Mouse (Mus musculus) CH12.LX (cell line): ENCODE data around the gene Tnpo2.

ENCODE experiments used
- CTCF ChIP-seq, 2 experiments: IDR thresholded peaks in 1 of 2; conservative IDR thresholded peaks in 1 of 2; 2 replicates each; pipeline ENCODE4 v1.5.1; 2011 to 2012; ENCODE audit warnings: low read depth in 2 of 2, low read length in 2 of 2, improper control_type of control experiment in 1 of 2, inconsistent platforms in 1 of 2, mild to moderate bottlenecking in 1 of 2, moderate library complexity in 1 of 2
- EP300 ChIP-seq: IDR thresholded peaks from 2 replicates; pipeline ENCODE4 v1.6.1; 2011; ENCODE audit warnings: low read length, improper control_type of control experiment
- JUN ChIP-seq: IDR thresholded peaks from 2 replicates; pipeline ENCODE4 v1.6.1; 2011; ENCODE audit warnings: low read depth, mild to moderate bottlenecking, low read length, improper control_type of control experiment, moderate library complexity; ENCODE audit not compliant: insufficient read depth
- MAFK ChIP-seq: IDR thresholded peaks from 2 replicates; pipeline ENCODE4 v1.6.1; 2011; ENCODE audit warnings: low read length, improper control_type of control experiment; ENCODE audit not compliant: insufficient replicate concordance
- MAX ChIP-seq: IDR thresholded peaks from 2 replicates; pipeline ENCODE4 v1.6.1; 2011; ENCODE audit warnings: low read length, improper control_type of control experiment
- MYC ChIP-seq: IDR thresholded peaks from 2 replicates; pipeline ENCODE4 v1.6.1; 2011; ENCODE audit warnings: low read depth, mild to moderate bottlenecking, improper control_type of control experiment, low read length
- POLR2A ChIP-seq: IDR thresholded peaks from 2 replicates; pipeline ENCODE4 v1.6.1; 2011; ENCODE audit warnings: low read depth, mild to moderate bottlenecking, improper control_type of control experiment, low read length
- POLR2AphosphoS2 ChIP-seq: IDR thresholded peaks from 2 replicates; pipeline ENCODE4 v1.6.1; 2011; ENCODE audit warnings: low read depth, low read length, improper control_type of control experiment
- SIN3A ChIP-seq: IDR thresholded peaks from 2 replicates; pipeline ENCODE4 v1.6.1; 2012; ENCODE audit warnings: low read length, improper control_type of control experiment, inconsistent platforms
- USF2 ChIP-seq: conservative IDR thresholded peaks from 2 replicates; pipeline ENCODE4 v1.6.1; 2011; ENCODE audit warnings: low read depth, low read length, improper control_type of control experiment
- ZC3H11A ChIP-seq: IDR thresholded peaks from 2 replicates; pipeline ENCODE4 v1.6.1; 2012; ENCODE audit warnings: low read depth, mild to moderate bottlenecking, inconsistent platforms, low read length, improper control_type of control experiment

- TF ChIP-seq MAFK = no peak
- TF ChIP-seq CTCF (conservative IDR thresholded peaks at IDR 0.05 in 1 of 2, IDR thresholded peaks at IDR 0.05 in 1 of 2; ENCODE audit: low read depth in 2 of 2, low read length in 2 of 2) = no peak
- no peak for TF ChIP-seq POLR2A
- no peak for TF ChIP-seq EP300
- TF ChIP-seq USF2 = no peak
- TF ChIP-seq MAX = no peak
- TF ChIP-seq POLR2AphosphoS2 = no peak
- TF ChIP-seq JUN = no peak
- no peak for TF ChIP-seq MYC
- no peak for TF ChIP-seq ZC3H11A
- TF ChIP-seq SIN3A = no peak
Observed at GRCm38 (mm10) chr8:85084633-85085032, 47.9 kb downstream of the Tnpo2 start.
